Mouse (Mus musculus) heart, postnatal 0 days (tissue): ENCODE measurements around the gene Ssh2. TPM values are rescaled to one million over a fixed set of nuclear protein-coding genes. Genes with fewer than 3 reads are reported as not detected.
A peak's percentile ranks its signal among the peaks of the same experiment; 100 is the strongest.

Experiments used
- ATAC-seq: fragments of 200-750 bp; cut with Nextera tagmentation; 2 replicates; pipeline ENCODE4 v1.8.0; 2017; ENCODE audit warnings: low read depth, moderate number of reproducible peaks, moderate library complexity; ENCODE audit not compliant: insufficient read depth
- DNase-seq: peaks from one replicate; pipeline ENCODE4 v3.0.0-alpha.2; 2016; ENCODE audit warnings: low spot score
- H3K27ac ChIP-seq: fragments of 300-500 bp; sonication (generic); 2 replicates; pipeline ENCODE4 v1.5.1; 2014; ENCODE audit warnings: low read depth, mild to moderate bottlenecking
- H3K27me3 ChIP-seq: fragments of 300-500 bp; sonication (generic); 2 replicates; pipeline ENCODE4 v1.6.1; 2014; ENCODE audit warnings: low read length, mixed read lengths; ENCODE audit not compliant: control insufficient read depth, insufficient read depth
- H3K36me3 ChIP-seq: fragments of 300-500 bp; sonication (generic); replicated peaks from 2 replicates; pipeline ENCODE4 v1.6.1; 2014; ENCODE audit warnings: low read length, mixed read lengths; ENCODE audit not compliant: control insufficient read depth, insufficient read depth
- H3K4me1 ChIP-seq: fragments of 300-500 bp; sonication (generic); 2 replicates; pipeline ENCODE4 v1.6.1; 2014; ENCODE audit warnings: antibody characterized with exemption; ENCODE audit not compliant: control insufficient read depth, insufficient read depth
- H3K4me2 ChIP-seq: fragments of 300-500 bp; sonication (generic); 2 replicates; pipeline ENCODE4 v1.6.1; 2014; ENCODE audit warnings: low read depth, mild to moderate bottlenecking, low read length, moderate library complexity
- H3K4me3 ChIP-seq: fragments of 300-500 bp; sonication (generic); 2 replicates; pipeline ENCODE4 v1.5.1; 2014; ENCODE audit warnings: low read depth, low read length
- H3K9ac ChIP-seq: fragments of 300-500 bp; sonication (generic); replicated peaks from 2 replicates; pipeline ENCODE4 v1.6.1; 2014; ENCODE audit warnings: low read depth, low read length, mixed read lengths
- H3K9me3 ChIP-seq: fragments of 300-500 bp; sonication (generic); replicated peaks from 2 replicates; pipeline ENCODE4 v1.6.1; 2016; ENCODE audit warnings: low read length; ENCODE audit not compliant: control insufficient read depth
- CTCF ChIP-seq: IDR thresholded peaks from 2 replicates; pipeline ENCODE4 v1.5.1; 2016; ENCODE audit warnings: antibody characterized with exemption, control low read depth, low read depth
- EP300 ChIP-seq: IDR thresholded peaks from 2 replicates; pipeline ENCODE4 v1.6.1; 2016; ENCODE audit warnings: antibody characterized with exemption, low read depth
- WGBS: fragments of 180-500 bp; shearing (Covaris S2); extraction: QIAGEN DNeasy Blood & Tissue Kit; methylation state at CpG from one replicate; pipeline ENCODE4 v1.1.7; 2014; 5-methylcytosine and 5-hydroxymethylcytosine counted together
- polyA plus RNA-seq: library from polyadenylated mRNA; unstranded; fragments of >200 nt; fragmentation: Nextera tagmentation; extraction: Ambion mirVana; gene quantifications from 2 replicates; pipeline ENCODE4 v1.2.1, GENCODE M21; 2015
- total RNA-seq: library from RNA; depleted of rRNA; stranded (reverse); fragments of >200 nt; gene quantifications from 2 replicates; pipeline ENCODE4 v1.2.3, GENCODE M21; 2014; ENCODE audit warnings: low replicate concordance

Gene Ssh2
- total and polyA plus RNA-seq, 2 experiments from 2014 or later = 21.0 to 60.6 TPM

- ATAC-seq (no peak), DNase-seq (peak; percentile 67)
- Histone ChIP-seq H3K4me2 (peak within 1 kb of the TSS; percentile 89), H3K27me3 (no peaks in the 10 kb centered on the region), H3K4me1 (peaks cover 21% of the 10 kb centered on the region), H3K9me3 (no peaks in the 10 kb centered on the region), H3K9ac (peak within 1 kb of the TSS; percentile 83), H3K36me3 (no peaks in the 10 kb centered on the region), H3K27ac (no peak within 1 kb of the TSS; the same call in 1 of the 2 replicates), H3K4me3 (peak within 1 kb of the TSS; percentile 92)
- WGBS = under 1% methylated on average over 43 of the region's 87 CpGs
- no peak for TF ChIP-seq CTCF
- TF ChIP-seq EP300 = no peak
These were observed 273.6 kb downstream of the Ssh2 start, which contains the start of gene Ankrd13b for GRCm38 (mm10) chr11:77489591-77490235. Ankrd13b (minus strand) TSS chr11:77489678.

GRCm38 (mm10) chr11:77490451-77490850 lies 274.4 kb downstream of the Ssh2 start:
- H3K4me3 ChIP-seq = no peak overlapping the region
- 71% methylated on average over 6 of the region's 6 CpGs for WGBS
- H3K27ac ChIP-seq = peak overlapping the region; percentile 97; the same call in 1 of the 2 replicates
- no peak for DNase-seq
- no peaks in the 10 kb centered on the region for H3K9me3 ChIP-seq
- no peak overlapping the region for H3K9ac ChIP-seq
- no peaks in the 10 kb centered on the region for H3K27me3 ChIP-seq
- ATAC-seq = no peak
- TF ChIP-seq EP300 (no peak), CTCF (no peak)
- H3K4me2 ChIP-seq = peak overlapping the region; percentile 89
- H3K36me3 ChIP-seq = no peaks in the 10 kb centered on the region
- peaks cover 23% of the 10 kb centered on the region for H3K4me1 ChIP-seq

- peak overlapping the region; percentile 88 for H3K4me2 ChIP-seq
- peak; percentile 65 for ATAC-seq
- H3K9me3 ChIP-seq = no peaks in the 10 kb centered on the region
- TF ChIP-seq CTCF (peak; percentile 99), EP300 (no peak)
- H3K27ac ChIP-seq = peak overlapping the region; percentile 97
- 0 out of 2 replicates have a peak overlapping the region, but pooled peaks have one; percentile 93 for H3K9ac ChIP-seq
- H3K4me1 ChIP-seq = peaks cover 23% of the 10 kb centered on the region
- H3K27me3 ChIP-seq = no peaks in the 10 kb centered on the region
- DNase-seq = peak; percentile 90
- 0% methylated on average over 13 of the region's 13 CpGs for WGBS
- H3K4me3 ChIP-seq = peak overlapping the region; percentile 67
- H3K36me3 ChIP-seq = no peaks in the 10 kb centered on the region
These were observed 275.0 kb downstream of the Ssh2 start for GRCm38 (mm10) chr11:77491123-77491501.

- H3K36me3 ChIP-seq = no peaks in the 10 kb centered on the region
- H3K9ac ChIP-seq = peak overlapping the region; percentile 93
- H3K4me1 ChIP-seq = peaks cover 23% of the 10 kb centered on the region
- H3K27ac ChIP-seq = peak overlapping the region; percentile 97
- DNase-seq (peak; percentile 87), ATAC-seq (peak; percentile 55)
- under 1% methylated on average over 23 of the region's 23 CpGs for WGBS
- H3K4me3 ChIP-seq = peak overlapping the region; percentile 67
- H3K27me3 ChIP-seq = no peaks in the 10 kb centered on the region
- H3K9me3 ChIP-seq = no peaks in the 10 kb centered on the region
- no peak for TF ChIP-seq CTCF
- TF ChIP-seq EP300 = 0 out of 2 replicates have a peak, but pooled peaks have one; percentile 4
- H3K4me2 ChIP-seq = peak overlapping the region; percentile 88
These were observed 275.6 kb downstream of the Ssh2 start for GRCm38 (mm10) chr11:77491502-77492291.

GRCm38 (mm10) chr11:77492311-77492871 lies 276.3 kb downstream of the Ssh2 start:
- peak overlapping the region; percentile 67 for H3K4me3 ChIP-seq

More at GRCm38 (mm10) chr11:77492311-77492871, 276.3 kb downstream of the Ssh2 start:
- no peak for DNase-seq
- 1% methylated on average over 18 of the region's 18 CpGs for WGBS
- no peak for TF ChIP-seq CTCF
- TF ChIP-seq EP300 = no peak
- no peaks in the 10 kb centered on the region for H3K36me3 ChIP-seq
- peaks cover 23% of the 10 kb centered on the region for H3K4me1 ChIP-seq
- peak overlapping the region; percentile 93 for H3K9ac ChIP-seq
- peak overlapping the region; percentile 97 for H3K27ac ChIP-seq
- ATAC-seq = no peak
- no peaks in the 10 kb centered on the region for H3K9me3 ChIP-seq
- no peaks in the 10 kb centered on the region for H3K27me3 ChIP-seq
- peak overlapping the region; percentile 88 for H3K4me2 ChIP-seq
